Mouse (Mus musculus) ES-Bruce4 (cell line): Measurements from ENCODE around the gene Iglon5.

Experiments used
- CTCF ChIP-seq: IDR thresholded peaks from one replicate; pipeline ENCODE4 v1.8.1; 2011; ENCODE audit warnings: low read depth, low read length
- EP300 ChIP-seq: IDR thresholded peaks from 2 replicates; pipeline ENCODE4 v1.6.1; 2011; ENCODE audit warnings: low read depth, low read length; ENCODE audit not compliant: insufficient read depth

DNA sequence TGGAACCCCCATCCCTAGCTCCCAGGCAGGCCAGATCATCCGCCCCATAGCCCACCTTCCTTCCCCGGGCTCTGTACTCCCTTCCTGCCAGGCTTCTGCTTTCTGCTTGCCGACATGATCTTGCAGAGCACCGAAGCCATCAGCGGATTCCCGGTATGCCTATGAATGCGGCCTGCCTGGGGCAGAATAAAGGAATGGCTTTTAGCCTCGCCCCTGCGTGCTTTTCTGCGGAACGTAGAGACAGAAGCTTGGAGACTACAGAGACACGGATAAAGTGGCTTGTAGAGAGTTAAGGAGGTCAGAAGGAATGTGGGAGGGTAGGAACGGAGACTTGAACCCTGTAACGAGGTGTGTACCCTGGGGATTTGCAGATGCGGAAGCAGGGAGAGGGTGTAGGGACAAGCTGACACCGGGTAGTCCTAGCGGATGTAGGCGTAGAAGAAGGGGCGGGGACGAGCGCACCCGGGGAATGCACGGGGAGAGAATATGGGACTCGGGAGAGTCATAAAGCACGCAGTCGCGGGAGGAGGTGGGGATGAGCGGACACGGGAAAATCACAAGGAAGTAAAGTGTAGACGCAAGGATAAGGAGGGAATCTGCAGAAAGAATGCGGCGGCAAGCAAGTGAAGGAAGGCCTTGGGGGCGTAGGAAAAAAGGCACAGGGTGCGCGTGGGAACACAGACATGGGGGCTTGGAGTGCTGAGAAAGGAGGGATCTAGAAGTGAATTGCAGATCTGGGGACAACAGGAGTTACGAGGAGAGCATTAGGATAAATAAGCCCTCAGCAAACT, 46.6 kb downstream of the Iglon5 start:
- TF ChIP-seq CTCF: no peak
- no peak for TF ChIP-seq EP300
